Mouse (Mus musculus) heart, embryonic 14.5 days (tissue): ENCODE measurements around the gene Vangl1. TPM values are rescaled to one million over a fixed set of nuclear protein-coding genes. Genes with fewer than 3 reads are reported as not detected.

ENCODE experiments used
- ATAC-seq: fragments of 200-750 bp; cut with Nextera tagmentation; 2 replicates; pipeline ENCODE4 v1.8.0; 2017; ENCODE audit warnings: low read depth, moderate TSS enrichment; ENCODE audit not compliant: insufficient number of reproducible peaks, insufficient read depth, low FRiP score
- H3K27ac ChIP-seq, 2 experiments: fragments of 200-500 bp in 1 of 2; fragments of 300-500 bp in 1 of 2; sonication (generic) in 1 of 2; replicated peaks in 1 of 2; 2 replicates each; pipeline ENCODE4 v1.5.1; 2012 to 2014; ENCODE audit warnings: low read depth in 2 of 2, low read length in 2 of 2, control low read depth in 1 of 2, mild to moderate bottlenecking in 1 of 2, mixed read lengths in 1 of 2; ENCODE audit not compliant: control insufficient read depth in 1 of 2, insufficient read depth in 1 of 2
- H3K27me3 ChIP-seq: fragments of 300-500 bp; sonication (generic); 2 replicates; pipeline ENCODE4 v1.6.1; 2014; ENCODE audit warnings: mild to moderate bottlenecking, low read length, control low read depth; ENCODE audit not compliant: control insufficient read depth, insufficient read depth
- H3K36me3 ChIP-seq: fragments of 300-500 bp; sonication (generic); 2 replicates; pipeline ENCODE4 v1.6.1; 2014; ENCODE audit warnings: mild to moderate bottlenecking, control low read depth, low read length, mixed read lengths; ENCODE audit not compliant: control insufficient read depth, insufficient read depth
- H3K4me1 ChIP-seq, 2 experiments: fragments of 200-500 bp in 1 of 2; fragments of 300-500 bp in 1 of 2; sonication (generic) in 1 of 2; 2 replicates each; pipeline ENCODE4 v1.6.1; 2012 to 2014; ENCODE audit warnings: low read length in 2 of 2, control low read depth in 1 of 2, mixed read lengths in 1 of 2; ENCODE audit not compliant: control insufficient read depth in 2 of 2, insufficient read depth in 2 of 2
- H3K4me2 ChIP-seq: fragments of 300-500 bp; sonication (generic); 2 replicates; pipeline ENCODE4 v1.6.1; 2014; ENCODE audit warnings: mild to moderate bottlenecking, low read length
- H3K4me3 ChIP-seq, 2 experiments: fragments of 200-500 bp in 1 of 2; fragments of 300-500 bp in 1 of 2; sonication (generic) in 1 of 2; 2 replicates each; pipeline ENCODE4 v1.5.1; 2012 to 2014; ENCODE audit warnings: low read length in 2 of 2, mild to moderate bottlenecking in 2 of 2, control low read depth in 1 of 2, low read depth in 1 of 2, moderate library complexity in 1 of 2; ENCODE audit not compliant: control insufficient read depth in 1 of 2, insufficient read depth in 1 of 2
- H3K9ac ChIP-seq: fragments of 300-500 bp; sonication (generic); 2 replicates; pipeline ENCODE4 v1.6.1; 2014; ENCODE audit warnings: mild to moderate bottlenecking, low read length
- H3K9me3 ChIP-seq: fragments of 300-500 bp; sonication (generic); 2 replicates; pipeline ENCODE4 v1.6.1; 2016; ENCODE audit warnings: low read length, control low read depth; ENCODE audit not compliant: control insufficient read depth
- WGBS: fragments of 180-500 bp; shearing (Covaris S2); extraction: QIAGEN DNeasy Blood & Tissue Kit; methylation state at CpG from one replicate; pipeline ENCODE4 v1.1.7; 2014; 5-methylcytosine and 5-hydroxymethylcytosine counted together
- polyA plus RNA-seq: library from polyadenylated mRNA; unstranded; fragments of >200 nt; fragmentation: Nextera tagmentation; extraction: Ambion mirVana; gene quantifications from 2 replicates; pipeline ENCODE4 v1.2.1, GENCODE M21; 2014

Vangl1 gene
- polyA plus RNA-seq, 1 experiment from 2014 or later: 26.7 TPM

DNA sequence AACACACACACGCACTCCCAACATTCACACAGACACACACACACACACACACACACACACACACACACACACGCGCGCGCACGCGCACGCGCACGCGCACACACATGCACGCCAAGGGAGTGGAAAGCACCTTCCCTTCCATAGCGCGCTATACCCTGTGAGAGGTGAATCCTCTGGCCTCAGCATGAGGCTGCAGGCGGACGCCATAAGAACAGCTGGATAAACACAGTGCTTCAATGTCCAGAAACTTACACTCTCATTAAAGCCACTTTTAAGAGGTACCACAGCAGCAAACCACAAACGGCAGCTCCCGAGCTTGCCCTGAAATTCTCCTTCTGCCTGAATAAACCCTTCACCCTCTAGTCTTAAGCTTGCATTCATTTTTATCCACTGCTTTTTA lies 28.8 kb downstream of the Vangl1 start:
- no peaks in the 10 kb centered on the region for H3K27me3 ChIP-seq
- H3K9me3 ChIP-seq: no peaks in the 10 kb centered on the region
- 94% methylated on average over 17 of the region's 18 CpGs for WGBS
- ATAC-seq: no peak
- H3K27ac ChIP-seq: no peak overlapping the region
- peaks cover 8% of the 10 kb centered on the region; the same call in 1 of the 2 replicates for H3K36me3 ChIP-seq
- H3K9ac ChIP-seq: no peak overlapping the region
- H3K4me3 ChIP-seq: no peak overlapping the region
- peaks cover 39 to 45% of the 10 kb centered on the region in 2 experiments for H3K4me1 ChIP-seq
- H3K4me2 ChIP-seq: no peak overlapping the region

DNA sequence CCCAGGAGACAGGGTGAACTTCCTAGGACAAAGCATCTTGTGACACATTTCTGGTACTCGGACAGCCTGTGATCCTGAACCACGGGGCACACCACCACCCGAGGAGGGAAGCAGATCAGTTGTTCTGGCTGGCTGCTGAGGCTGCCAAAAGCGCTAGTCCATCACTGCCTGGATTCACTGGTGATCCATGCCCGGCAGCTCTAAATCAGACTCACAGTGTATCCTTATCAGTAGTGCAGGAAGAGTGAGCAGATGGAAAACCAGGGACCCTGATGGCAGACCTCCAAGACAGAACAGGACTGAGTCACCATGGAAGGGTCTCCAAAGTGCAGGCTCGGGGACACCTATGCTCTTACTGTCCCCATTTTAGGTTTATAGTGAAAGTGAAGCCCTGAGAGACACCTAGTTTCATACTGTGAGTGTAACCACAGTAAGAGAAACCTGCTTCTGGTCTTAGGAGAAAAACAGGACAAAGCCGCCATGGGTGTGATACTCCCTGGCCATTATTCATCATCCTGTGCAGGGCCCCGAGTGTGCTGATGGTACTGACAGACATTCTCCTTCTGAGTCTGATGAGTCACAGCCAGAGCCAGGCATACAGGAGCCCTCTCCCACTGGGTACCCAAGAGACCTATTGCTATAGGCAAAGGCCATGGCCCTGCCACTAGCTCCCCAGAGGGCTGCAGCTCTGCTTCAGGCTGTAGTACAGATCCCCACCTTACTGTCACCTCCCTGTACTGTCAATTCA lies 30.2 kb downstream of the Vangl1 start:
- Histone ChIP-seq H3K36me3 (peaks cover 6% of the 10 kb centered on the region; the same call in 1 of the 2 replicates), H3K9me3 (no peaks in the 10 kb centered on the region), H3K4me1 (peaks cover 39 to 48% of the 10 kb centered on the region in 2 experiments), H3K4me3 (no peak overlapping the region), H3K27me3 (no peaks in the 10 kb centered on the region), H3K27ac (peak overlapping the region; percentile 15 to 44), H3K4me2 (peak overlapping the region; percentile 24; the same call in 1 of the 2 replicates), H3K9ac (peak overlapping the region; percentile 31)
- ATAC-seq: 0 out of 2 replicates have a peak, but pooled peaks have one; percentile 48
- WGBS: 14% methylated on average over 8 of the region's 8 CpGs

DNA sequence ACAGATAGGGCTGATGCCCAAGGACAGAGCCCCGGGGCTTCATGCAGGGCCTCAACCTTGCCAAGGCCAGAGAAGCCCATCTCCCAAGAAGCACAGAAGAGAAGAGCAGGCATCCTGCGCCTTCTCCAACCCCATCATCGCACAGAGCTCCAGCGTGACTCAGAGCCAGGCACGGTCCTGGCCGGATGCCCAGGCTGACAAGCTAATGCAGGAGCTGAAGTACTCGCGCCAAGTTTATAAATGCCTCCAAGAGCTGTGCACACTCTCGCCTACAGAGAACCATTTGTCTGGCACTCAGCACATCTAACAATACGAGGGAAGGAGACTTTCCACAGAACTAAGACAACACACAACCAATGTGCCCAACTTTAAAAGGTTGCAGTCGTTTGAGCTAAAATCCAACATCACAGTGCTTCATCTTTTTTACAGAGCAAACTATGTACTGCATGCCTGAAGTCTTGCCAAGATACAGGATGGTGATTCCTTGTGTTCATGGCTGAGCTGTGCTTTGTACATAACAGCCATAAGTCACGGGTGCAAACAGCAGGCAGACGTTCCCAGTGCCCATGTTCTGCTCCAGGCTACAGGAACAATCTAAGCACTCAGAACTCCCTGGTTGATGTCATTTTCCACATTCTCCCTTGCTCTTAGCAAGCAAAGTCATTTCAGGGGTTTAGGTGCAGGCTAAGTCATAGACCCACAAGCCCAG lies 35.1 kb downstream of the Vangl1 start:
- Histone ChIP-seq H3K4me2 (peak overlapping the region; percentile 14), H3K27ac (peak overlapping the region; percentile 86 to 87), H3K27me3 (no peaks in the 10 kb centered on the region), H3K4me1 (peaks cover 49 to 70% of the 10 kb centered on the region in 2 experiments), H3K36me3 (peaks cover 25% of the 10 kb centered on the region), H3K9me3 (no peaks in the 10 kb centered on the region), H3K4me3 (no peak overlapping the region), H3K9ac (peak overlapping the region; percentile 31; the same call in 1 of the 2 replicates)
- peak; percentile 87 for ATAC-seq
- 10% methylated on average over 13 of the region's 13 CpGs for WGBS

GRCm38 (mm10) chr3:102167555-102168210 lies 36.8 kb downstream of the Vangl1 start:
- H3K27me3 ChIP-seq: no peaks in the 10 kb centered on the region
- no peak overlapping the region for H3K4me3 ChIP-seq
- H3K9ac ChIP-seq: no peak overlapping the region
- peak overlapping the region; percentile 17 for H3K4me2 ChIP-seq
- 9% methylated on average over 10 of the region's 10 CpGs for WGBS
- no peak for ATAC-seq
- peaks cover 38% of the 10 kb centered on the region for H3K36me3 ChIP-seq
- H3K9me3 ChIP-seq: no peaks in the 10 kb centered on the region
- H3K4me1 ChIP-seq: peaks cover 34 to 54% of the 10 kb centered on the region in 2 experiments
- peak overlapping the region; percentile 11 to 21; a peak in 3 of 4 replicates for H3K27ac ChIP-seq

- Histone ChIP-seq H3K27ac (no peak overlapping the region), H3K4me2 (no peak overlapping the region), H3K9me3 (no peaks in the 10 kb centered on the region), H3K4me1 (peaks cover 33 to 47% of the 10 kb centered on the region in 2 experiments), H3K4me3 (no peak overlapping the region), H3K27me3 (no peaks in the 10 kb centered on the region), H3K36me3 (peaks cover 43% of the 10 kb centered on the region), H3K9ac (no peak overlapping the region)
- WGBS: 82% methylated on average over 8 of the region's 8 CpGs
- ATAC-seq: no peak
These were observed 37.7 kb downstream of the Vangl1 start for GRCm38 (mm10) chr3:102166794-102167193.

GRCm38 (mm10) chr3:102166287-102166620 lies 38.2 kb downstream of the Vangl1 start:
- 77% methylated on average over 4 of the region's 4 CpGs for WGBS
- no peak overlapping the region for H3K4me2 ChIP-seq

DNA sequence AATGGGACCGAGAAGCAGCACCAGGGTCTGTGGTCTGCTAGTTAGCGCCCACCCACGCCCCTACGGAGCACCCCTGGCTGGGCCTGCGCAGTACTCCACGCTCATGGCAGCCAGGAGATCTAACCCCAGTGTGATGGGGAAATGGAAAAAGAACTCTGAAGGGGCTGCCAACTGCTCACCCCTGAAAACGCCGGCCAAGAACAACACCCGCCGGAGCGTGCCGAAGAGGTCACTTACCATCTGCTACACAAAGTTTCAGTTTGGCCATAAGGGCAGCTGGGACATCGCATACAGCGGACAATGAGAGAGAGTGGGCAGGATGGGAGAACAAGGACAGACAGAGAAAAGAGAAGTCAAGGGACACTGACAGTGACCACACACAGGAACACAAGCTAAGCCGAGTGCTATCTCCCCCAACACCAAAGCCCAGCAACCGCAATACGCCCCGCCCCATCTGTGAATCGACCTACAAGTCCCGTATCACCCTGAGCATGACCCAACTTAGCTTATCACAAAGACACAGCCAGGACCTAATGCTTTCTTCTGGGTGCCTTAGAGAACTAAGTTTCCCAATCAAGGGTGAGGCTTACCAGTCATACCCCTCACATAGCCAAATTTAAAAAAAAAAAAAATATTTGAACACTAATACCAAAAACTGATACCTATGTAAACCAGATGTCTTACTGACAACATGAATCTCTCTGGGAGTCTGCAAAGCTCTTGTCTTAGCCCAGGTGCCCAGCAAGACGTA lies 38.8 kb downstream of the Vangl1 start:
- Histone ChIP-seq H3K27ac (0 out of 4 replicates have a peak overlapping the region, but pooled peaks of 1 of the 2 experiments have one; percentile 22), H3K4me3 (no peak overlapping the region), H3K9ac (no peak overlapping the region), H3K36me3 (peaks cover 54% of the 10 kb centered on the region), H3K4me1 (peaks cover 30 to 41% of the 10 kb centered on the region in 2 experiments), H3K4me2 (peak overlapping the region; percentile 22; the same call in 1 of the 2 replicates), H3K27me3 (no peaks in the 10 kb centered on the region), H3K9me3 (no peaks in the 10 kb centered on the region)
- WGBS: 77% methylated on average over 21 of the region's 21 CpGs
- no peak for ATAC-seq

More at GRCm38 (mm10) chr3:102166287-102166620, 38.2 kb downstream of the Vangl1 start:
- no peak overlapping the region for H3K27ac ChIP-seq
- H3K36me3 ChIP-seq: peaks cover 49% of the 10 kb centered on the region
- no peak for ATAC-seq
- H3K4me3 ChIP-seq: no peak overlapping the region
- H3K9me3 ChIP-seq: no peaks in the 10 kb centered on the region
- H3K4me1 ChIP-seq: peaks cover 33 to 46% of the 10 kb centered on the region in 2 experiments
- H3K27me3 ChIP-seq: no peaks in the 10 kb centered on the region
- H3K9ac ChIP-seq: no peak overlapping the region
